Mouse (Mus musculus) natural killer cell, adult 2 months (primary cell): Measurements from ENCODE around the gene Dnm2.

Source experiments
- DNase-seq, 2 experiments: peaks; one replicate each; pipeline ENCODE4 v3.0.0; 2022; ENCODE audit warnings: low spot score in 2 of 2

Dnm2 gene

DNA sequence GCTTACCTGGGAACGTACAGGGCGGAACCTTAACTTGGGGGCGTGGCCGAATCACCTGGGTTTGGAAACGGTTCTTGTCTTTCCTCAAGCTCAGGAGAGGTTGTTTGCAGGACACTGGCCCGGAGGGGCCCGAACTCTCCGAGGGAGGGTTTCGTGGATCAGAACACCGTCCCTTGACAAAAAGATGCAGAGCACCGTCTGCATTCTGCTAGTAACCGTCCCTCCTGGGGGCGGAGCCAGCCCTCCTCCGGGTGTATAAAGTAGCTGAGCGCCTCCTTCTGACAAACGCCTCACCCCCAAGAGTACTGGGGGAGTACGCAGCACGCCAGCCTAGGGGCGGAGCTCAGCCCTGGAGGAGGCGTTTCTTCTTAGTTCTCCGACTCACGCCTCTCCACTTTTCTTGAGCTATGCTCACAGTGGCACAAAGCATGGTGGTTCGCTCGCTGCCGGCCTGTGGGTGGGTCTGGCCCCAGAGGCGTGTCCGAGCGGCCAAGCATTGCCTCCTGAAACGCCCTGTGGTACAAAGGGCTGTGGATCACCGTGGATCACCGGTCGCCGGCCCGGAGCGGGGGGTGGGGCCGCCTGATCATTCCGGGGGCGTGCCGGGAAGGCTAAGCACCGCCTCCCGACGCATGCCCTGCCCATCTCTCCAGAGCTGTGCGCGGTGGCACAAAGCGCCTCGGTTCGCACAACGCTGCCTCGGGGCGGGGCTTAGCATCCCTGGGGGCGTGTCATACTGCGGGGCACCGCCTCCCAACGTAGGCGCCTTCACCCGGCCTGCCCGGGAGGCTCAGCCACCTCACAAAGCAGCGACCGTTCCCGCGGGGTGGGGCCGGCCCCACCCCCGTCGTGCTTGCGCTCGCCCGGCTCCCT, 121.4 kb downstream of the Dnm2 start:
- DNase-seq, result peak; percentile 99

DNA sequence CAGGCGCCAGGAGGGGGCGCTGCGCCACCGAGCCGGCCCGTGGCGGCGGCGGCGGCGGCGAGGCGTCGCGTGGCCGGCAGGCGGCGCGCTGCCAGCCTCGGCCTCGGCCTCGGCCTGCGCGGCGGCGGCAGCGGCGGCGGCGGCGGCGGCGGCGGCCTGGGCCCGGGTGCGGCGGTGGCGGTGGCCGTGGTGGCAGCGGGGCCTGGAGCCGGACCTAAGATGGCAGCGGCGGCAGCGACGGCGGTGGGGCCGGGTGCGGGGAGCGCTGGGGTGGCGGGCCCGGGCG, 122.0 kb downstream of the Dnm2 start, which contains the start of gene Carm1:
Gene Carm1 (plus strand): TSS at position 106 of the 286 bp plus-strand sequence.
- DNase-seq, result no peak

DNA sequence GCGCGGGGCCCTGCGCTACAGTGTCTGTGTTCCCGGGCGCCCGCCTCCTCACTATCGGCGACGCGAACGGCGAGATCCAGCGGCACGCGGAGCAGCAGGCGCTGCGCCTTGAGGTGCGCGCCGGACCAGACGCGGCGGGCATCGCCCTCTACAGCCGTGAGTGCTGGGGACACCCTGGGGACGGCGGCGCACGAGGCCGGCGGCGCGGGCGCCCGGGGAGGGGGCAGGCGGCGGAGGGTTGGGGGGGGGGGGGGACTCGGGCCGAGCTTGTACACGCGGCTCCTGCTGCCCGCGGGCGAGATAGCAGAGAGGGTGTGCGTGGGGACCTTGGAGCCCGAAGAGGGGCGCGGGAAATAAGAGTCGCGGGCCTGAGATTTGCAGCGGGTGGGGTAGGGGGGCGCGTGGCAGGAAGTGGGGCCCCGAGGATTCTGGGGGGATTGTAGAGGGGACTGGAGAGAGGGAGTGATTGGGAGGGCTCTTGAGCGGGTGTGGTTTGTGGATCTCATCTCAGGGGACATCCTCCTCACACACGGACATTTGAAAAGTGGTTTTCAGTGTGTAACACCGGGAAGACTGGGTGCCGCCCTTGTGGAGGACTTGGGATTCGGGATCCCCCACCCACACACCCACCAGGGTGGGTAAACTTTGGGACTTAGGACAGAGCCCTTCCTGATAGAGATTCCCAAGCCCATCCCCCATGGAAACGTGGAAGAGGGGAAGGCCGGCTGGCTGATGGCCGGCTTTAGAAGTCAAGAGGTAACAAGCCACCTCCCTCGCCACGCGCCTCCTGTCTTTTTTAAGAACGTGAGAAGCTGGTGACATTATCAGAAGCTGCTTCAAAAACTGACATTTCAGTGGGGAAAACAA, 122.6 kb downstream of the Dnm2 start:
- peak in 1 of 2 experiments; percentile 59 for DNase-seq

DNA sequence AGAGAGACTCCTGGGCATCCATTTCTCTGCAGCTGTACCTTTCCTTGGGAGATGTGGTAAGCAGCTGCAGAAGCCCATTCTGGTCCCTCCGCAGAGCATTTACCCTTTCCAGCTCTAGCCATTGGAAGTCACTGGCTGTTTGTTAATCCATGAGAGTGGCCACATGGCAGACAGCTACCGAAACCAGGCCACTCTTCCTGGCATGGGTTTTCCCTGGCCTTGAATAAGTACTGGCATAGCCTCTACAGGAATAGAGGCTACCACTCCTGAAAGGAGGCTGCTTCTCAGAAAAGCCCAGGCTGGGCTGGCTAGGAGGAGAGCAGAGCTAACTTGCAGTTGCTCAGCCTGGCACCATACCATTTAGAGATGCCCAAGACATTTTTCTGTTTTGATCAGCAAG, 126.3 kb downstream of the Dnm2 start:
- DNase-seq, result no peak

DNA sequence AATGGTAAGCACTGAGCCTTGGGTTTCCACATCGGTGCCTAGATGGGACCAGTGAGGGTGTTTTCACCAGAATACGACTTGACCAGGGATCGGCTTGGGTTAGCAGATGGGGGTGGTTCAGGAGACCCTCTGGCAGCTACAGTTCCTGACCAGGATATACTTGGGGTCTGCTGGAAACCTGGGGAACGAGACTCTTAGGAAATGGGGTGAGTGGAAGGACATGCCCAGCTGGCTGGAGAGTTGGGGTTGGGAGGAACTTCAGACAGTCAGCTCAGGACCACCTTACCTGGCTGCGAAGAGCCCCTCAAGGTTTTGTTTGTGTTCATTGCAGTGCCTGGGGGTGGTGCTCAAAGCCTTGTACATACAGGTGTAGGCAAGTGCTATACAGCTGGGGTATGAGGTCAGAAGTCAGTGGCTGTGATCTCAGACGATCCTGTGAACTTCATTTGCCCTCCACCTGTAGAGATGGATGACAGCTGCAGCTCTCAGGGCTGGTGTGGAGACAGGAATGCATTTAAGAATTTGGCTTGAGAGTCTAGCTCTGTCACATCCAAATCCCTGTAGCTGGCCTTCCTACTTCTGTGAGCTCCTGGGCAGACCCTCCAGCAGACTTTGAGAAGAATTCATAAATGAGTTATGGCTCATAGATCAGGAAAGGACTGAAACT, 129.0 kb downstream of the Dnm2 start:
- DNase-seq, result no peak

DNA sequence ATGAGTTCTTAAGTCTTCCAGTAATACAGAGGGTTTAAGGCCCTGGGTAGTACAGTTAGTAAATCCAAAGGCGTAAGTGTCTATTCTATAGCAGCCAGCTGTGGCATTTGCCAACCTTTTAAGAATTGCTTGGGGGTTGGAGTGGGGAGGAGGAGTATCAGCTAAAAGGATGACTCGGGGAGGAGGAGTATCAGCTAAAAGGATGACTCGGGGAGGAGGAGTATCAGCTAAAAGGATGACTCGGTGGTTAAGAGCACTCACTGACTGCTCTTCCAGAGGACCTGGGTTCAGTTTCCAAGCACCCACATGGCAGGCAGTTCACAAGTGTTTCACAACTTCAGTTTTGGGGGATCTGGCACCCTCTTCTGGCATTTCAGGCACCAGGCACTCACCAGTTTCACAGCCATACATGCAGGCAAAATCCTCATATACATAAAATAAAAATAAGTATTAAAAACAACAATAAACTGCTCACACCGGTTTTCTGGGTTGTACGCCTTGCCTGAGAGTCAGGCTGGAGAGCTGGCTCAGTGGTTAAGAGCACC, 130.6 kb downstream of the Dnm2 start:
- DNase-seq, result no peak

DNA sequence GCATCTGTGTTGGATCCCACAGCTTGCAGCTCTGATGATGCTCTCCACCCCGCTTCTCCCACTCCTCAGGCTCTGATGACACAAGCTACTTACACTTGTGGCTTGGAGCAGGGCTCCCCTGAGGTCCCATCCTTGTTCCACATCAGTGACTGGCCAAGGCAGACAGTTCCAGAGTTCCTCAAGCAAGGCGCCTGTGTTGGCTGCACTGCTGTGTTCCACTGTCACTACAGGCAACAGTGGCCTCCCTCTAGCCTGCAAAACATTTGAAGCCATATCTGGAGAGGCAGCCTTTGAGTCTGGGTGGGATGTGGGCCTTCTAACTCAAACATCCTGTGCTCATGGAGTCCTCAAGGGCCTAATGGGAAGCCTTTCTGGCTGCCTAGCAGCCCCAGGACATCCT, 132.3 kb downstream of the Dnm2 start:
- no peak for DNase-seq
